Mouse (Mus musculus) cerebellum, postnatal 36 days (tissue): ENCODE data around the gene Foxp1.

Experiments used
- DNase-seq, 2 experiments: peaks; one replicate each; pipeline ENCODE4 v3.0.0; 2021 to 2022; ENCODE audit warnings: mixed read lengths in 2 of 2

The Foxp1 gene

DNA sequence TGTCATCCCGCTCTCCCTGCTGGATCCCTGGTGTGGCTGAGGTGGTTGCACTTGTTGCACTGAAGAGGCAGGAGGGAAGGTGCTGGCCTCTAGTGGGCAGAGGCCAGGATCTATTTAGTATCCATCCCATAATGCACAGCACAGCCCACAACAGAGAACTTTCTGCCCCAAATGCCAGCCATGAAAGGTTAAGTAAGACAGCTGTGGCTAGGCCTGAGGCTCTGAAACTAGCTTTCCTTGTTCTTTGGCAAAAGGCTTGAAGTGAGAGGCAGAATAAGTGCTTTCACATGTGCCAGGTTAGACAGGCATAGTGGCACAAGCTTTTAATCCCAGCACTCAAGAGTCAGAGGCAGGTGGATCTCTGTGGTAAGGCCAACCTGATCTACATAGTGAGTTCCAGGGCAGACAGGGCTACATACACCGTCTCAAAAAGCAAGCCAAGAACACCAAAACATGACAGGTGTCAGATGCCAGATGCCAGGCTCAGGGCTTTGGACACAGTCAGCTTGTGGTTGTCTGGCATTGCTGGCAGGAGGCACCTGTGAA, 137.4 kb downstream of the Foxp1 start:
- peak; percentile 9 to 17 for DNase-seq

DNA sequence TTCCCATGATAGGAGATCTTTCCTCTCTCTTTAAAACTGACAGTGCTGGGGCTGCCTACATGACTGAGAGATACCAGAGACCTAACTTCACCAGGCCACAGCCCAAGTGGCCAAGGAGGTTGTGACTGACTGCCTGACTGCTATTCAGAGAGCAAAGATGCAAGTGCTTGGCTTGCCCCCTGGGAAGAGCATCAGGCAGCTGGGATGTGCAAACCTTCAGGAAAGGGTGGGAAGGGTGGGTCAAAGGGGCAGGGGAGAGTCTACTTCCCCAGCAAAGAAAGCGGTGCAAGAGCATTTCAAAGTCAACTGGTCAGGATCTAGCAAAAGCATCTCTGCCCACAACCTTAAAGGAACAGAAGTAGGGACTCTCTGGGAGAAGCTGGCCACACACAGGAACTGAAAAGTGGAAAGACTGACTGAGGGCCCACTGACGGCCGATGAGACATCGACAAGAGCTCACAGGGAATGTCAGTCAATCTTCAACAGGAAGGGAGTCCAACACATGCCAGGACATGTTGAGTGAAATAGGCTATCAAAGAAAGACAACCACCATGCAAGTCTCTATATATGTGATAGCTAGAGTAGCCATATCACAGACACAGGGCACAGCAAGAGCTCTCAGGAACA, 138.6 kb downstream of the Foxp1 start:
- no peak for DNase-seq

DNA sequence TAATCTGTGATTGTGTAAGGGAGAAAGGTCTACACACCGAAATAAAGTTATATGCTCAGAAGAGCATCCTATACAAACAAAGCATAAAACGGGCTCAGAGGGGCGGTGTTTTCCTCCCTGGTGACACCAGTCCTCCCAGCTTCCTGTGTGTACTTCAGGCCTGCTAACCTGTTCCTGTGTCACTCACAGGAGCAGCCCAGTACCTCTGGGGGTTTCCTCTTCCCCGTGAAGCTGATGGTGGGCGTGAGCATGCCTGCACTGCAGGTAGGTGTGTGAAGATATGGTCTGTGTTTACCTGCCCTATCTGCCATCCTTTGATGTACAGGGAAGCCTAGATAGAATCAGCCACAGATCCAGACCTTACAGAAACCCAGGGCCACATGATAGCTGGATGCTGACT, 142.4 kb downstream of the Foxp1 start:
- DNase-seq, result no peak

- no peak for DNase-seq
These were observed 143.4 kb downstream of the Foxp1 start for GRCm38 (mm10) chr6:99378997-99379710.

DNA sequence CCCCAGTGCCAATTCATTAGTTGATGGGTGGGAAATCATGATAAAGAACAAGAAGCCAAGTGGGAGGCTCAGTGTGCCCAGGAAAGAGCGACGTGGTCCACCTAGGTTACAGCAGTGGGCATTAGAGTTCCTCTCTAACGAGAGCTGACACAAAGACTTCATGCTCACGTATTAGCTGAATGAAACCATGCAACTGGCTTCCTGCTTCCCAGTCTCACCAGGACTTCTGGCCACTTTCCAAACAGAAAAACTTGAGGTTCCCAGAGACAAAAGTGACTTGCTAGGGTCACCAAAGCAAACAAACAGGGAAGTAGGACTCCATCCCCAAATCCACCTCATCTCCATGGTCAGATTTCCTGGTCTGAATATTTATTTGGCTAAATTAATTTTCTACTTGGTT, 144.8 kb downstream of the Foxp1 start:
- DNase-seq, result no peak

DNA sequence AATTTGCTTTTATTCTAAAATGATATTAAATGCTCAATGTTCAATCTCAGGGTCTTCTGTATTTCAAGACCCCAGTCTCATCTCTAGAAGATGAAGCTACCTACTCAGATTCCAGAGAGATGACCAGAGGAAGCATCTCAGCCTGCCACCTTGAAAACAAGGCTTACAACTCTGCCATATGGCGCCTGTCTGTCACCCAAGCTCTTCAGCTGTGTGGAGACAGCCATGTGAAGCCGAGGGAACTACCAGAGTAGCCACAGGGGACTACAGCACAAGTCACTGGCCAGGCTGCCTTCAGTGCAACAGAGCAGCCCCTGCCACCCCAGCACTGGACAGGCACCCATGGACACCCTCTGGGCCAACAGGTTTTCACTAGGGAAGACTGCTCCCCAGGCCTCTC, 145.4 kb downstream of the Foxp1 start:
- peak; percentile 24 to 26 for DNase-seq

DNA sequence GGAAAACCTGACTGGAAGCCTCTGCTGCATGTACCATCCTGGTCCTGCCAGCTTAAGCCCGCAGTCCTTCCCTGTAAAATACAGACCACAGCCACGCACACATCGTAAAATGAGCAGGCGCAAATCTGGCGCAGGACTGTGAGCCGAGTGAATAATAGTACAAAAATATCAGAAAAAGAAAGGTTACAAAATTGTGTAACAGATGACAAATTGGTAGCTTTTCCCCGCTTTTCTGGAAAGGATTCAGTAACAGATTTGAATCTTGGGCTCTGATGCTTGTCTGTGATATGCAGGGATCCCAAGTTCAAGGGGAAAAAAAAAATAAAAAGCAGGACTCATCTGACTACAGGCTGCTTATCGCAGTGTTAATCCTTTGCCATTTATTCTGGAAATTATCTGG, 145.8 kb downstream of the Foxp1 start:
- no peak for DNase-seq

DNA sequence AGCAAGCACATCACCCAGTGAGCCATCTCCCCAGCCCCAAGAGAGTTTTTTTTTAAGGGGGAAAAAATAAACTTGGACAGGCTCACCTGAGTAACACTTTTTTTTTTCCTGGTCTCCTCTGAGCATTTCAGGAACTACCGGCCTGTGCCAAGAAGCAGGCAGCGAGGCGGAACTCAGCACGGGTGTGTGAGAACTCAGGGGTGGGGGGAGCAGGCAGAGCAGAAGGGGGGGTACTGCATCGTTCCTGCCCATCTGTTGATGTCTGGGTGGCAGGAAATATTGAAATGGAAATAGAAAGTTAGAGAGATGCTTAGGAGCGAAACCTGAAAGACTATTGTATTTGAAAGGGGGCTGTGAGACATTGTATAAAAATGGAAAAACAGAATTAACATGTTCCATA, 146.7 kb downstream of the Foxp1 start:
- no peak for DNase-seq

DNA sequence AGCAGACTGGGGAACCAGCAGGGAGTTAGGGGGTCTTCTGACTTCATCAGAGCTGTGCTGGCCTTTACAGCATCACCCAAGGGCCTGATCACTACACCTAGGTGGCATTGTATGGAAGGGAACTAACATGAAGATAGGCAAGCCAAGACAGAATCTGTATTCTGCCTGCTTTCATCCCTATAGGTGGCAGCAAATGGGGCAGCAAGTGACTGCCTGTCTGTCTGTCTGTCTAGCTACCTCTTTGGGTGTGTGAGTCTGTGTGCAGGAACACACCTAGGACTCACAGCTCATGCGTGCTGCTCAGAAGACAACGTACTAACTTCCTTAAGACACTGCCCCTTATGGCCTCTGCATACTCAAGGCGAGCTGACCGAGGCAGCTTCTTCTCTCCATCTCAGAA, 147.1 kb downstream of the Foxp1 start:
- DNase-seq, result no peak

DNA sequence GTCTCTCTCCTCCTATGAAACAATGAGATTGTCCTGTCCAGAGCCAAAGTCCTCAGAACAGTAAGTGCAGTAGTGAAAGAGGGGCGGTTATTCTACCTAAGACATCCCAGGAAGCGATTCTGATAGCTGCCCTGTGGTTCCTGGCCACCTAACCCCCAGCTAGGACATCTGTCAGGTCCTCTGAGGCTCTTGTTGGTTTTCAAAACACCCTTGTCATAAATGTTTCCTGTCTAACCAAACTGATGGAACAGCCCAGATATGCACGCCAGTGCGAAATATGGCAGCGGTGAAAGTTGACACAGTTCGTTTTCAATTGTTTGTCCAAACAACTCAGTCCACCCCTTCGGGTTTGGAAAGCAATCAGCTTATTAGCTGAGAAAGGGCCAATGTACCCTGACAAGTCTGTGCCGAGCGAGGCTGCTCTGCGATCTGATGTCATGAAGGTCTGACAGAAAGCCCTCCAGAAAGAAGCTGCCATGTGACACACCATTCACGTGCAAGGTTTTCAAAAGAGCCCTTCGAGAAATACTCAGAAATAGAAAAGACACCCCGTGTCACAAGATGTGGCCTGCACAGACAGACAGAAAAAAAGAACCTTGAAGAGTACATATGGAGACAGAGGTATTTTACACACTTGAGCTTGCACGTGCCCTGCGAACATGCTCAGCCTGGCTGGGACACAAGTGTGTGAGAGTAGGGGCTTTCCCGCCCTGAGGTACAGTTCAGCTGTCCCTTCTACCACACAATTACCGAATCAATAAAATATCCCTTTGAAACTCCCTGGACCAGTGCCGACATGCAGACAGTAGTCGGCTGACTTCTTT, 147.9 kb downstream of the Foxp1 start:
- DNase-seq, result no peak

DNA sequence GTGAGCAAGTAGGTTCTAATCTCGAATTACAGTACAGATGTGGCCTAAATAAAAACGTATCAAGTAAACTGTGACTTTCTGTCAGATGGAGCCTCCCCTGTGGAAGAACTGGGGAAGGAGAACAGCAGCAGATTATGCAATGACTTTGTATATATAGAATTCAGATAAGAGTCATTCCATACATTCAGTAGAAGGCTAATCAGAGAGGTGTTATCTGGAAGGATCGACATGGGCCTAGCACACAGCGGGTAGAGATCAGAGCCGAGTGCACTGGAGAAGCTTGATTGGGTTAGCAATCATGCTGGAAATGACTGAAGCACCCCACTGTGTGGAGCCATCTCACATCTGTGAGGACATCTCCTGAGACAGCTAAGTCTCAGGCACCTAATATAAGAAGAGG, 150.1 kb downstream of the Foxp1 start:
- no peak for DNase-seq

GRCm38 (mm10) chr6:99372016-99372415, 150.5 kb downstream of the Foxp1 start:
- no peak for DNase-seq

DNA sequence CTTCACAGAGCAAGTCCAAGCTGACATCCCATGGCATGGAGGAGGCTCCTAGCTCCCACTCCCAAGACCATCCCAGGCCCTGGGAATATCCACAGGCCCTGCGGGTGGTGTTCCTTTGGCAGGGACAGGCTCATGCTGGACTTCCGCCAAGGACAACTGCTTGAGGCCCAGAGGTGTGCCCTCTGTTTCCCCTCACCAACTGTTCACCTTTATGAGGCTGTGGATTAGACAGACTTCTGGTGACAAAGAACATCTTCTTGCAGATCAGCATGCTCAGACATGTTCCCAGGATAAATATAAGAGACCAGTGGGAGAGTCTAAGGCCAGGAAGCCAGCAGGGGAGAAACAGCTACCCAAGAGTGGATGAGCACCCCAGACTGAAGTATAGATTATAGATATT, 152.6 kb downstream of the Foxp1 start:
- no peak for DNase-seq

DNA sequence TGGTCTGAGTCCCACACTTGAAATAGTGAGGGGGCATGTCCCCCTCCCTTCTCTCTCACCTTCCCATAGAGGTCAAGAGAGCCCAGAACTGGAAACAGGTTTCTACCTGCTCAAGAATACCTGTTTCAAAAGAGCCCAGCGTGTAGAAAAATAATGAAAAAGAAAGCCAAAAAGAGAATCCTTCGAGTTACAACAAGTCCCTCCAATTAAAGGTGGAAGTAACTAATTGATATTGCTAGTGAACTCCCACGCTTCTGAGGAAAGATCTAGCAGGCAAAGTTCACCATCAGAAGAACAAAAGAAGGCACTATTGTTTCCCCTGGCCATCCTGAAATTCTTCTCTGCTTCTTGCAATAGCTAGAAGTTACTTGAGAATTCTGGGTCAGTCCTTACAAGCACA, 153.4 kb downstream of the Foxp1 start:
- no peak for DNase-seq

GRCm38 (mm10) chr6:99368118-99368753, 154.3 kb downstream of the Foxp1 start:
- DNase-seq, result no peak

- no peak for DNase-seq
These were observed 158.0 kb downstream of the Foxp1 start for GRCm38 (mm10) chr6:99364545-99364944.

GRCm38 (mm10) chr6:99360581-99360980, 161.9 kb downstream of the Foxp1 start:
- DNase-seq, result no peak

- DNase-seq, result no peak
These were observed 162.6 kb downstream of the Foxp1 start for GRCm38 (mm10) chr6:99359765-99360499.

DNA sequence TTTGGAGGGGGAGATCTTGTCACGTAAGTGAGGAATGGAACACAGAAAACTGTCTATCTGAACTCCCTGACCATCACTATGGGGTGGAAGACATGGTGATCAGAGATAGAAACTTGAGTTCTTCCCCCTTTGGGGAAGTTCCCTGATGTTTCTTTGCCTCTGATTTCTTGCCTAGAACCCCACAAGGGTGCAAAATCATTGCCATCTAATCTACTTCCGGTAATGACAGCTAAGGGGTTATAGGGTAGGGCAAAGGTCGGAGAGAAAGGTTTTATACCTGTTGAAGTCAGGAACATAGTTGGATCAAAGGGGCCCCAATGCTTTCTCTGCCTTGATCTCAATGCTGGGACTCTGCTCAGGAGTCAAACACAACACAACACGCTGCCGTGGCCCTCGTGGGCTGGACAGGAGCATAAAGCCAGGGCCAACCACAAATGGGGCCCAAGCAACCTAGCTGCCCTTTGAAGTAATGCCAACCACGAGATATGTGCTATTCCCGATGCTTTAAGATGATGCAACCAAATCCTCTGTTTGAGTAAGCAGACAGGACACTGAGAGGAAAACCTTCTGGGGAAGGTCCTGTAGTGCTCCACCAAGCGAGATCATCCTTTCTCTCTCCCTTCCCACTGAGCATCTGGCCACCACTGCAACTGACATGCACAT, 163.4 kb downstream of the Foxp1 start:
- DNase-seq, result no peak

DNA sequence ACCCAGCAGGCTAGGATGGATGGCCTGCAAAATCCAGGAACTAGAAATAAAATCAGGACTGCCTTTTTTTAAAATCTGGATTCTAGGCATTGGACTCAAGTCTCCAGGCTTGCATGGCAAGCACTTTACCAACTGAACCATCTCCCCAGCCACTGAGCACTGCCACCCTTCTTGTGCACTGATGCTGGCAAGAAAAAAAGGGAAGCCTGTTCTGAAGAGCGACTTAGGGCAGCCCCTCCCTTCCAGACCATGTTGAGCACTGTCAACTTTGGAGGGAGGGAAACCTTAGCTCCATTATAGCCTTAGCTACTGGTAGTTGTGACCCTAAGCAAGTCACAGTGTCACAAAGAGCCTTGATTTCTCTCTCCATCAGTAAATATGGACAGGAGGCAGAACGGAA, 164.6 kb downstream of the Foxp1 start:
- DNase-seq, result no peak

- DNase-seq, result no peak
These were observed 168.2 kb downstream of the Foxp1 start for GRCm38 (mm10) chr6:99354338-99354737.

- no peak for DNase-seq
These were observed 169.1 kb downstream of the Foxp1 start for GRCm38 (mm10) chr6:99353441-99353840.
